Mouse (Mus musculus) G1E (cell line): ENCODE measurements around the gene Bri3.

Source experiments
- CTCF ChIP-seq: IDR thresholded peaks from 2 replicates; pipeline ENCODE4 v1.5.1; 2012; ENCODE audit warnings: low read depth, low read length, inconsistent platforms, mixed read lengths
- GATA1 ChIP-seq: IDR thresholded peaks from 2 replicates; pipeline ENCODE4 v1.6.1; 2012; ENCODE audit warnings: borderline replicate concordance, low read length, inconsistent platforms, mixed read lengths
- TAL1 ChIP-seq: conservative IDR thresholded peaks from 2 replicates; pipeline ENCODE4 v1.6.1; 2012; ENCODE audit warnings: low read depth, low read length, inconsistent platforms, mixed read lengths

GRCm38 (mm10) chr5:144263496-144263895, 19.3 kb downstream of the Bri3 start:
- TF ChIP-seq CTCF (no peak), GATA1 (no peak), TAL1 (no peak)
